Mouse (Mus musculus): ENCODE measurements at regions not wholly inside any gene's neighbourhood (a gene's known extent, or its start where the extent isn't known, plus 50 kb on each side); places are given as distances from the start of the nearest gene placed in this dataset.
"Not testable (repeated sequence)": the region's sequence is repeated elsewhere in the genome, so short reads cannot be mapped to it uniquely, and the experiment has no call there.

DNA sequence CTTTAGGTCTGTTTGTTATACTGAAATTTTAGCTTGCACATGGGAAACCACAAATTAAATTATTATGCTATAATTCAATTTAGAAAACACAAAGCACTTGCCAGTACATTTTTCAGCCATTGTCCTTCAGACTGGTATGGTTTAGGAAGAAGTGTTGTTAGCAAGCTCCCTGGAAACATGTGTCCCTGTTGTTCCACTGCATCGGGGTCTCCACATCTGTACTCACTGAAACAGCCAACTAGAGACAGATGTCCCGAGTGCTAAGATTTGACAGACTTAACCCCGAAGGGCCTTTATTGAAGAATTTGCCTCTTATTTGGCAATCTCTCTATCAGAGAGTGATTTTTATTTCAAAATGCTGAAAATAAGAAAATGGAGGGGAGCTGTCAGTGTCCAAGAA lies 362.6 kb downstream of the Rfpl4b start:
- no peak for DNase-seq (ENCODE audit: low spot score in 2 of 2)

- DNase-seq (ENCODE audit: low spot score in 2 of 2) = no peak
These were observed 363.2 kb downstream of the Rfpl4b start for GRCm38 (mm10) chr10:38458424-38458823.

DNA sequence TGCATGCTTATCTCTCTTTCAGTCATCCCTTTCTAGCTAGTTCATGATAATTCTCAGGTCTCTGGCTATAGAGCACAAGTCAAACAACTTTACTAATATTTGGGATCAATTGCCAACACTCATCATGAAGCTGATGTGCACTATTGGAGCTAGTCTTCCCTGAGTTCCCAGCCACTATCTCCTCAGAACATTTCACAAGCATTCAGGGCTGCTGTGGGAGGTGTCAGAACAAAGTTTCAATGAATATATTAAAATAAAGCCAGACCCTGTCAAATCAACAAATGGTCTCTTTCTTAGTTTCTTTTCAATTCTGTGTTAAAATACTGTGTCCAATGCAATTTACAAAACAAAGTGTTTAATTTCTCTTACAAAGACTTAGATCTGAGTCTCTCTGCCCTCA lies 364.8 kb downstream of the Rfpl4b start:
- no peak for DNase-seq (ENCODE audit: low spot score in 2 of 2)

- no peak for DNase-seq (ENCODE audit: low spot score in 2 of 2)
These were observed 372.3 kb downstream of the Rfpl4b start for GRCm38 (mm10) chr10:38449263-38449662.

GRCm38 (mm10) chr10:38447706-38448105 lies 373.9 kb downstream of the Rfpl4b start:
- no peak for DNase-seq (ENCODE audit: low spot score in 2 of 2)

- DNase-seq (ENCODE audit: low spot score in 2 of 2) = no peak
These were observed 374.3 kb downstream of the Rfpl4b start for GRCm38 (mm10) chr10:38447256-38447655.

DNA sequence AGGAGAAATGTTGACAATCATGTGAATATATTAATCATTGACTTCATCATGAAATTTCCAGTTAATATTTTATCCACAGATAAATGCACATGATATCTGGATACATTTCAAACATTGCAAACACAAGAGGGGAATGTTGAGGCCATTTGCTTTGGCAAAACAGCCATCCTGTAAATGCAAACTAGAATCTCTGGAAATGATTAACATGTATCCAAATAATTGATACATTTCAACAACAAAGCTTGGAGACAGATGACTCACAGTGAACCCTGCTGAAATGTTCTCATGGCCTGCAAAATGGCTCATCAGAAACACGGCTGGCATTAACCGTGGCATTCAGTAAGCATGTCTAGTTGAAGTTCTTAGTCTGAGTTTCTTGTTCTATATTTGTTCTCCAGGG lies 382.3 kb downstream of the Rfpl4b start:
- DNase-seq (ENCODE audit: low spot score in 2 of 2) = no peak

DNA sequence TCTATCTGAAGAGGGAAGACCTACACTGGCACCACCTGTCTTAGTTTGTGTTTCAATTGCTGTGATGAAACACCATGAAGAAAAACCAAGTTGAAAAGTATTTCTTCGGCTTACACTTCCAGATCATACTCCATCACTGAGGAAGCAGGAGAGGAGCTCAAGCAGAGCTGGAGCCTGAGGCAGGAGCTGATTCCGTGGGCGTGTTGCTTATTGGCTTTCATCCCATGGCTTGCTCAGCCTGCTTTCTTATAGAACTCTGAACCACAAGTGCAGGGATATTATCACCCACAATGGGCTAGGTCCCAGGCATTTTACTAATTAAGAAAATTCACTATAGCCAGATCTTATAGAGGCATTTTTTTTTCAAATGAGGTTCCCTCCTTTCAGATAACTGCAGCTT lies 384.7 kb downstream of the Rfpl4b start:
- DNase-seq (ENCODE audit: low spot score in 2 of 2) = no peak

- no peak for DNase-seq (ENCODE audit: low spot score in 2 of 2)
These were observed 400.0 kb downstream of the Rfpl4b start for GRCm38 (mm10) chr10:38421541-38421940.

GRCm38 (mm10) chr10:38419771-38420170 lies 401.8 kb downstream of the Rfpl4b start:
- no peak for DNase-seq (ENCODE audit: low spot score in 2 of 2)

DNA sequence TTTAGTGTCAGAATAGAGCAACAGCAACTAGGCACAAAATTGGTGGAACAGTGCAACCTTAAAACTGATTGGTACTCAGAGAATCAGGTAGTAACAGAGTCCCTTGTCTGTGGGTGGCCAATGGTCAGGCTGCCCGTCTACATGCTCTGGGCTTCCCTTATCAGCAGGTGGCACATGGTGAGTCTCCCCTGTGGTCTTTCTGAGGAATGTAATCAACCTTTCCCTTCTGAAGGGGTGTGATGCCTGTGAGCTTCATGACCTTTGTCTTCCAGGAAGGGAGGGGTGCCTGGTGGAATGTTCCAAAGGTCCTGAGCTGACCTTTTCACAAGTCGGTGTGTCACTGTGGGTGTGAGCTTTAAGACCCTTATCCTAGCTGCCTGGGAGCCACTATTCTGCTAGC lies 438.4 kb downstream of the Rfpl4b start:
- no peak for DNase-seq (ENCODE audit: low spot score in 2 of 2)

DNA sequence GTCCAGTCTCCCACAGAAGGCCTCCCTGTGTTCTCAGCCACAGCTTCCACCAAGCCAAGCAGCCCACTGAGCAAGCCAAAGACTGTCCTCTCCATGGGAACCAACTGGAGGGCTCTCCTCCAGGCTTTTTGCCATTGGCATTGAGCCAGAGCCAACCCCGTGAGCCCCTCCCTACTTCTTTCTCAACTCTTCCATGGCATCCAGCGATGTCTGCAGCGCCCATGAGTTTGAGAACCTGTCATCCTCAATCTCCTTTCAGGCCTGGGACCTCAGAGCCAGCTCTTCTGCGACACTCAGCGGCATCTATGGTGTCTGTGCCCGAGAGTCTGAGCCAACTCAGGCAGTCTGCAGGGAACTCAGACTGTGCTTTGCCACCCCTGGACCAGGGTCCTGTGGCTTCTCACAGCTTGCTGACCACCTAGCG lies 439.7 kb downstream of the Rfpl4b start:
- DNase-seq (ENCODE audit: low spot score in 2 of 2) = peak; percentile 50 to 67

- no peak for DNase-seq (ENCODE audit: low spot score in 2 of 2)
These were observed 441.2 kb downstream of the Rfpl4b start for GRCm38 (mm10) chr10:38380388-38380787.

DNA sequence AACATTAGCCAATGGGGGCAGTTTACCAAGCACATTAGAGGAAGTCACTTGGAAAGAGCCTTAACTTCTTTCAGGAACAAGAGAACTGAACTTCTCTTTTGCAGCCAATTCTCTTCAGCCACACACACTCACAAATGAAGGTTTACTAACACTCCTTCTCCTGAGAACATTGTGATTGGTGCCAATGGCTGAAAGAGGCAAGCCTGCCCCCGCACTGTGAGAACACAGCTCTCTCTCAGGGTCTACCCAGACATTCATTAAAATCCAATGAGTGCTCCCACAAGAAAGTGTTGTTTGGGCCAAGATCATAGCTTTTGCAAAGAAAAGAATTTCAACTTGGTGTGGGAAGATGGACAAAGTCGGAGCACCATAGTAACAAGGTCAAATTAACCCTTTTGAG lies 454.8 kb downstream of the Rfpl4b start:
- no peak for DNase-seq (ENCODE audit: low spot score in 2 of 2)

GRCm38 (mm10) chr10:38364876-38365275 lies 456.7 kb downstream of the Rfpl4b start:
- DNase-seq (ENCODE audit: low spot score in 2 of 2) = no peak

- no peak for DNase-seq (ENCODE audit: low spot score in 2 of 2)
These were observed 463.9 kb downstream of the Rfpl4b start for GRCm38 (mm10) chr10:38357539-38358232.

- DNase-seq (ENCODE audit: low spot score in 2 of 2) = no peak
These were observed 467.6 kb downstream of the Rfpl4b start for GRCm38 (mm10) chr10:38353973-38354372.

DNA sequence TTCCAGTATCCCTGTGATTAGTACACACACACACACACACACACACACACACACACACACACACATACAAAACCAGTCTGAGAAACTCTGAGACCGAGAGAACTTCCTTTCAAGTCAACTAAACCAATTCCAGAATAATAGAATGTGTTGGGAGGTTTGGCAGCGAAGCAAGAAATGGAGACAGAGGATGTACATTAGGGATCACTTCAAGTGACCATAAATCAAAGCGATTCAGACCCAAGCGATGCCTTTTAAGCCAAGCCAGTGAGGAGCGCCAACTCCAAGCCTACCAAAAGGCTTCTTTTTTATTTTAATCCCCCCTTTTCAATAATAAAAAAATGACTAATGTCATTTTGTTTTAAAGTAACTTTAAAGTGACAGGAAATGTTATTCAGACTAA lies 468.1 kb downstream of the Rfpl4b start:
- DNase-seq (ENCODE audit: low spot score in 2 of 2) = no peak

DNA sequence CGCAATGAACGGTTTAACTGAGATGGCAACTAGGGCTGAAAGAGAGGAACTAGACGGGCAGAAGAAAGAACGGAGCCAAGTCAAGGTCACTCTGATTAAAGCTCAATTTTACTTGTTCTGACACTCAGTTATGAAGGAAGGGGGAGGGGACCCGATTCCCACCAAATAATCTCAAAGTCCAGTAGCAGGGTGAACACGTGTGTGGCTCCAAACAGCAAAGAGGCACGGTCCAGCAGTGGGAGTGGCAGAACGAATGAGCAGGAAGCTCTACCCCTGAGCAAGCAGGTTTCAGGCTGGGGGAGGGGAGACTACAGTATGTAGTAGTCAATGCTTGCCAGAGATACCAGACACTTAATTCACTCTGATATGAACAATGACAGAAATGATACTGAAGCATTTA lies 474.6 kb downstream of the Rfpl4b start:
- not testable (repeated sequence) for DNase-seq (ENCODE audit: low spot score in 2 of 2)

DNA sequence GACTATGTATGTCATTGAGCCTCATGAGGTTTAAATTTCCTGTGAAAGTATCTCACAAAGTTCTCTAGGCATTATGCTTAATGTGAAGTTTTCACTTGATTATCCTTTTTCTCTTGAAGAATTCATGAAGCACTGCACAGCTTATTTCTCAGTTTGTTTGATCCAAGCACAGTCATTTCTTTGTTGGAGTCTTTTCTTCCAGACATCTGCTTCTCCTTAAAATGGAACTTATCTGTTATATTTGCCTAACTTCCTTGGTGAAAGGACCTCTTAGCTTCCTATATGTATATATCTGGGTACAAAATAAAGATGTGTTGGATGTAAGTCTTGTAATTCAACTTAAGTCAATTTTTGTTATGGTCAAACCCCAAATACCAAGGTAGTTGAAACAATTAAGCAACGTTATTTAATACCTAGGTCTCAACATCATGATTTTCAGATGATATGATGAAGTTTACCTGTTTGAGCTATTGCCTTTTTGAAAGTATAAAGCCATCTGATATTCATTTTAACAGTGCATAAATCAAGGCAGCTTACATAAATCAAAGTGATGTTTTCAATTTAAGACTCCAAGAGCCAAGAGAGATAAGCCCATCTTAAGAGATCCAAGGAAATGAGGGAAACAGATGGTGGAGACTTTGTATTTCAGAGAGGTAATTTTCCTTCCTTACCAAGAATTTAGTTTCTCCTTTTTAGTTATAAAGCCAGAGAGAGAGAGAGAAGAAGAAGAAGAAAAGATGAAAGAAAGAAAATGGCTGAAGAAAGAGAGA lies 481.0 kb downstream of the Rfpl4b start:
- DNase-seq (ENCODE audit: low spot score in 2 of 2) = no peak

- no peak for DNase-seq (ENCODE audit: low spot score in 2 of 2)
These were observed 512.7 kb downstream of the Rfpl4b start for GRCm38 (mm10) chr10:38308716-38309392.

- DNase-seq (ENCODE audit: low spot score in 2 of 2) = no peak
These were observed 525.9 kb downstream of the Rfpl4b start for GRCm38 (mm10) chr10:38295724-38296123.

Measured in layer of hippocampus, postnatal 10 days (tissue).